Mouse (Mus musculus): Measurements from ENCODE around the gene Il17rc.

The Il17rc gene

DNA sequence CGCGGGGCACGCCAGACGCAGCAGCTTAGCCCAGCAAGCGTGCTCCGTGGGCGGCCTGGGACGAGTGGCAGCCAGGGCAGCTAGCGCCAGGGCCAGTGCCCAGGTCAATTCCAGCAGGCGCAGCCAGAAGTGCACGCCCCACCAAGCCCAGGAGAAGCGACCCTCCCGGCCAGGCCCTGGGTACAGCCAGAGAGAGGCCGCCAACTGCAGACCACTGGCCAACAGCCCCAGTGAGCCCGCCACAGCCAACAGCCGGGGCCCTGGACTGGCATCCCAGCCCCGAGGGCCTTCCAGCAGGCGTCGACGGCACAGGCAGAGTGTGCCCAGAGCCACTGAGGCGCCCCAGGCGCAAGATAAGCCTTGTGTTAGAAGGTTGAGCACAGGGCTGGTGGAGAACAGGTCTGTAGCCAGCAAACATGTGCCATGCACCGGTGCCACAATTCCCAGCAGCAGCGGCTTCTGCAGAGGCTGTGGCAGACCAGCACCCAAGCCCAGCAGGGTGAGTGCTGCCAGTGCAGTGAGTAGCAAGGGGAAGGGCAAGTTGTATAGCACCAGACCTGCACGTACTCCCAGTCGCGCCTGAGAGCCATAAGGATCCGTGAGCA, 23.9 kb downstream of the Il17rc start:
- in situ Hi-C loops (cut with MboI, MseI), result no loop called here

DNA sequence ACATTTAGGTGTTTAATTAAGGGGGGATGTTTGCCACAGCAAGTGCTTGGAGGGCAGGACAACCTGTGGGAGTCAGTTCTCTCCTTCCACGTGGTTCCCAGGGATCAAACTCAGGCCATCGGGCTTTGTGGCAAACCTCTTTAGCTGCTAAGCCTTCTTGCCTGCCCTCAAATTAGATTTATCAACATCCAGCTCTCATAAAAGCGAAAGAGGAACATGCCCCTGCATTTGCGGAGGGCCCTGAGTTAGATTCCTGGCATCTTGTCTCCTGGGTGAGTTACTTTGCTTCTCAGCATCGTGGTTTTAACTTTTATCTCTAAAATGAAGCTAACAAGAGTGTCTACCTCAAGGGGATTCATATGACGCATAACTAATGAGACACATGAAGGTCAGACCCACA, 28.1 kb downstream of the Il17rc start:
- in situ Hi-C loops (cut with MboI, MseI), result no loop called here

DNA sequence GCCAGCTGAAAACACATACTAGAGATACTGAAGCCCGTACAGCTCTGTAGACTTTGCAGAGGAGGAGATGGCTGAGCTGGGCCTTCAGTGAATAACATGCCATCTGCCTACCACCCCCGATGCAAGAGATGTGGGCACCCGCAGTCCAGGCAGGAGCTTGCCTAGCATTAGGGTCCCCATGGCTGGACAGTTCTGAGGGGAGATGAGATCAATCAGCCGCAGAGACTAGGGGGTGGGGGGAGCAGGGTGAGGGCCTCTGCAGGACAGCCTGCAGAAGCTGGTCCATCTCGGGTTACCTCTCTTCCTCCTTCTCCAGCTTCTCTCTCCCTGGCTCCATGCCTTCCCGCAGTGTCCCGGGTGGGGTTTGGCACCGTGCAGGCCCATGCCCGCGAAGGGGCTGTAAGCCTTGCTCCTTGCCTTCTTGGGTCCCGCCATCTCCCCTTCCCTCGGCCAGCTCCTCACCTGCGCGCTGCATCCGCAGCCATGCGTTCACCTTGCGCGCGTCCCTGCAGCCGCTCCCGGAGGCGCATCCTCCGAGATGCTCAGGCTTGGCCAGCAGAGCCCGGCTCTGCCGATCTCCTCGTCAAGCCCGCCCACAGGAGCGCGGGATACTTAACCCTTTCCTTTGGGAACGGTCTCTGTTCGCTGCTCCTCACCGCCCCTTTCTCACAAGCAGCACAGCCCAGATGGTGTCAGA, 30.3 kb downstream of the Il17rc start, which contains the start of gene Prrt3:
Prrt3 (minus strand) TSS at position 544 of the 697 bp plus-strand sequence.
- in situ Hi-C loops (cut with MboI, MseI), result loop anchor here (10.0 kb wide), 1 partner anchor 1293 kb away; no protein-coding TSS in a partner anchor

DNA sequence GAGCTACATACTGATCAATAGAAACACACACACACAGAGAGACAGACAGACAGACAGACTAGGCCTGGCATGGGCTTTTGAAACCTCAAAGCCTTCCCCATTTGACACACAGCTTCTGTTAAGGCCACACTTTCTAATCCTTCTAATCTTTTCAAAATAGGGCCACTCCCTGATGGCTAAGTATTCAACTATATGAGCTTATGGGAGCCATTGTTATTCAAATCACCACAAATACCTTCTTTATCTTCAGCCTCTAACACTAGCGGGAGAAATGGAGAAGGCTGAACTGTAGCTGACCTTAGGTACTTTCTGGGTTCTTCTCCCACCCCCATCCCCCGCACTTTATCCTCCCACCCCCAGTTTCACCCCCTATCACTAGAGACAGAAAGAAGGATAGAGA, 31.6 kb downstream of the Il17rc start:
- in situ Hi-C loops (cut with MboI, MseI), result loop anchor here (10.0 kb wide), 1 partner anchor 1292 kb away; no protein-coding TSS in a partner anchor

DNA sequence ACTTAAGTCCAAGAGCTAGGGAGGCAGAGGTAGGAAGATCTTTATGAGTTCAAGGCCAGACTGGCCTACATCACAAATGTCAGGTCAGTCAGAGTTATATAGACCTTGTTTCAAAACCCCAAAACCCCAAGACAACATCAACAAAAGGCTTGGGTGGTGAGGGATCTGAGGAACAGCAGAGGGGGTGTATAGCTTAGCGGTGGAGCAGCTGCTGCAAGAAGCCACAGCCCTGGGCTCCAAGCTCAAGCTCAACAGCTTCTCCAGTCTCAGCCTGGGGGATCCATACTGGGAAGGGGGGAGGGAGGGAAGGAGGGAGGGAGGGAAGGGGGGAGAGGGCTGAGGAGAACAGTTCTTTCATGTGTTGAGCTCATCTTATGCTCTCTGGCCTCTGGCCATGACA, 34.5 kb downstream of the Il17rc start:
- in situ Hi-C loops (cut with MboI, MseI), result loop anchor here (10.0 kb wide), 1 partner anchor 1289 kb away; no protein-coding TSS in a partner anchor

DNA sequence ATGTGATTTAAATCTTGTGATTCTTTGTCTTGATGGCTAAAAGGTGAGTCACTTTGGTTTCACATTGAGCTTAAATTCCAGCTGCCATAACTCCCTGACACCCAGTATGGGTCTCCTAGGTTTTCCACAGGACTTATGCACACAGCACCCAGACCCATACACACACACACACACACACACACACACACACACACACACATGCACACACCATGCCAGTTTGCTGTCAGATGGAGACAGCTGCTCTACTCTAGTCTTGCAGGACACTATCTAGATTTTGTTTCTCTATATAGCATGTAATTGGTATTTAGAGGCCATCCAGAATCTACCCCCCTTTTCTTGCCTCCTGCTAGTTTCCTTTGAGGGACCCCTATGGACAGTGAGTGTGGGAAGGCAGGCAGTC, 35.9 kb downstream of the Il17rc start:
- in situ Hi-C loops (cut with MboI, MseI), result loop anchor here (10.0 kb wide), 1 partner anchor 1288 kb away; no protein-coding TSS in a partner anchor

DNA sequence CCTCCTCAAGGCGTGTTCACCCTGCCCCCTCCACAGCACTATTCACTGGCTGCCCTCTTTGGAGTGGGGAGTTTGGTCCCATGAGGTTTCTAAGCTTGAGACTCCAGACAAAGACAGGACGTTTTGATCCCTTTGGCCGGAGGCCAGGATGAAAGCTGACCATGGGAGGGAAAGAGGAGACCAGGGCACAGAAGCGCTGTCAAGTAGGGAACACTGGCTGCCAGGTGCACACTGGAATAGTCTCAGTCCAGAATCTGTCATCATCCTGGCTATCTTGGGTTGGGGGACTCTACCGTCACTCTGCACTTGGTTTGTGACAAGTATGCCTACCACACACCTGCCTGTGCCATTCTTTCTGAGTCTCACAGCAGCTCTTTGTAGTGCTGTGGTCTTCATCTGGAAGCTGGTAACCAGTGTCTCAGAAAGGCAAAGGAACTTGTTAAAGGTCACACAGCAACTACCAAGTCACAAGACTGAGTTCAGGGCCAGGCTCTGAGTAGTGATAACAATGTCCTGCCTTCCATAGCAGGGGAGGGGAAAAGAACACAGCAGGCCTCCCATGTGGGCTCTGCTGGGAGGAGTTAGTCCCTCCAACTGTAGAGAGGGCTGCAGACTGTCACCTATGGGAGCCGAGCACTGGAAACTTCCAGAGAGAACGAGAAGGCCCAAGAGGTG, 37.2 kb downstream of the Il17rc start:
- in situ Hi-C loops (cut with MboI, MseI), result loop anchor here (10.0 kb wide), 1 partner anchor 1286 kb away; no protein-coding TSS in a partner anchor

DNA sequence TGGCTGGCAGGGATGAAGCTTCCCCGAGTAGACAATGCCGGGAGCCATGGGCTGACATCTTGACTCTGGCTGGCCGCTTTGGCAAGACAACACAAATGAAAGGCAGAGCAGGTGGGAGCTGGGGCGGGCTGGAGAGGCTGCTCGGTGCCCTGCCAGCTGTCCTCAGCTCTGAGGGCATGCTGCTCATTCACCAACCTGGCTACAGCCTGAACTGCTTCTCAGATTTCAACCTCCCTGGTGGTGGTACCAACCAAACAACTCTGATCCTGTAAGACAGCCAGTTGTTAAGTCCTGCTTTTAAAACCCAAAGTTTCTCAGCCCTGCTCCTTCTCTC, 37.7 kb downstream of the Il17rc start:
- in situ Hi-C loops (cut with MboI, MseI), result loop anchor here (10.0 kb wide), 1 partner anchor 1286 kb away; no protein-coding TSS in a partner anchor

DNA sequence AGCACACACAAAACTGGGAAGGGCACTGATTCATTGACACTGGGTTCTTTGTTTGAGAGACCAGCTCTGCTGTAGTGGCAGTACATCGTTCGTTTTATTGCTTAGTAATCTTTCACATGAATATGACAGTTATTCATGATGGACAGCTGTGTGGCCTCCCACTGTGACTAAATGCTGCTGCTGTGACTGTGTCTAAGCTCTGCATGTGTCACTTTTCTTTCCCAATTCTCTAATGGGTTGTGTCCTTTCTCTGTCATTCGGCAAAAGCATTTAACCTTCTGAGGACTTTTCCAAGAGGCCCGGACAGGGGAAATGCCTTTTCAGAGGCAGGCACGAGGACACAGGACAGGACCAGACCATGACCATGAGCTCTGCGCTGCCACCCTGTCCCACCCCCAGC, 42.7 kb downstream of the Il17rc start:
- in situ Hi-C loops (cut with MboI, MseI), result no loop called here

DNA sequence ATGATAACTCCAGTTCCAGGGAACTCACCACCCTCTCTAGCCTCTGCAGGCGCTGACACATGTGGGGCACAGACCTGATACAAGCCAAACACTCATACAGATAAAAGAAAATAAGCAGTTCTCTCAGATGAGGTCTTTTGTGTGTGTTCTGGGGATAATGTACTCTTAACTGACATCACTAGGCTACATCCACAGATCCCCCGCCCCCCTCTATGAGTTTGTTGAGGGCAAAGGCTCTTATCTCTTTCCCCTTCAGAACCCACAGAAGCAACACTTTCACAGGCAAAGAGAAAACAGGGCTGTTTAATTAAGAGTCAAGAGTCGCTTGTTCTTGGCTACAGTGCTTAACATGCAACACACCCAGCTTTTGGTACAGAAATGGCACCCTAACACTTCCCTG, 43.4 kb downstream of the Il17rc start:
- in situ Hi-C loops (cut with MboI, MseI), result no loop called here

DNA sequence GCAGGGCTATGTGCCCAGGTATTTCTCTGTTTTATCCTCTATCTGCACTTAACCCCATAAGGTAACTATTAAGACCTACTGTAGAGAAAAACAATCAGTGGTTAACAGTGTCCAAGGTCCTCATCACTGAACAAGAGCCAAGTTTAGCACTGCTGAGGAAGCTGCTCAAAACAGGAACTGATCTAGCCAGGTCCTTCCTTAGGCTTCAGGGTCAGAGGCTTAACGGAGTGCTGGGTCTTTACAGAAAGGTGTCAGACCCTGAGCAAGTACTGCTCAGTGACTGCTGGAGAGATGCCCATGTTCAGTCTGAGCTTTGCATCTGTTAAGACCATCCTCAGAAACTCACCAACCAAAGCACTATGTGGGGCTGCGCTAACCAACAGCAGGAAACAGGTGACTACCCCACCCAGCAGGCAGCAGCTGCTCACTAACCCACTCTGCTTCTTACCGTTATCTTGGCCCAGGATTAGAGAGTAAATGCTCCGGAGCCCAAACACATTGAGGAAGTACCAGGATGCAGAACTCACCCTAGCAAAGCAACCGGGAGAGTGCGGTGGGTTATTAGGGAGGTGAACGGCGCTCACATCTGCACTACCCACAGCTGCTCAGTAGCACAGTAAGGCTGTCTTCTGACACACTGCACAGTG, 46.3 kb downstream of the Il17rc start:
- in situ Hi-C loops (cut with MboI, MseI), result no loop called here

DNA sequence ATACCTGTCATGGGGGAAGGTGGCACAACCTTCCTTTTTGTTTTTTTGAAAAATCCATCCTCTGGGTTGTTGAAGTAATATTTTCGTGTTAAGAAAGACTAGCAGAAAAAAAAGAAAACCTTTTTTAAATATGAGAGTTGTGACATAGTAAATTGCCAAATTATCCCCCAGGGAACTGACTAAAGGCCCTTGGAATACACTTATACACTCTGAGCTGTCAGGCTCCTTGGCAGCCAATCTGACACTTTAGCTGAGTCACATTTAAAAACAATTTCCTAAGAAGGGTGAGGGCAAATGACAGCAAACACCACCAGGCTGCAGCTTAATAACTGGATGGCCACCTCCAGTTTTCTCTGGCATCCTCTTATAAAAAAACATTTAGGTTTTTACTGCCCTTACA, 51.1 kb downstream of the Il17rc start:
- in situ Hi-C loops (cut with MboI, MseI), result no loop called here

DNA sequence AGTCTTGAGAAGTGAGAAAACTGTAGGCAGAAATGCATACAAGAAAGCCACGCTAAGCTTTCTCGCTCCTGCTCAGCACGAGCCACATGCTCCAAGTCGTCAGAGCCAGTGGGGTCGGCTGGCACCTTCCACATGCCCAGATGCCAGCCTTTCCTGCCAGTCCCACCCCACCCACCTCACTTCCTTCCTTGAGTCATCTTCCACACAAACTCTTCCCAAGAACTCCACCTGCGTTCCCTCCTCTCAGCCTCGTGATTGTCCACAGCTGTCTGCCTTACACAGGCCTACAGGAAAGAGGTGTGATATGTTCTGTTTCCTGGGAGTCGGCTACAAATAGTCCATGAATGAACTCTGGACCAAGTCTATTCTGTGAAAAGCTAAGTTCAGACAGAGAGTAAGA, 52.2 kb downstream of the Il17rc start:
- in situ Hi-C loops (cut with MboI, MseI), result no loop called here

DNA sequence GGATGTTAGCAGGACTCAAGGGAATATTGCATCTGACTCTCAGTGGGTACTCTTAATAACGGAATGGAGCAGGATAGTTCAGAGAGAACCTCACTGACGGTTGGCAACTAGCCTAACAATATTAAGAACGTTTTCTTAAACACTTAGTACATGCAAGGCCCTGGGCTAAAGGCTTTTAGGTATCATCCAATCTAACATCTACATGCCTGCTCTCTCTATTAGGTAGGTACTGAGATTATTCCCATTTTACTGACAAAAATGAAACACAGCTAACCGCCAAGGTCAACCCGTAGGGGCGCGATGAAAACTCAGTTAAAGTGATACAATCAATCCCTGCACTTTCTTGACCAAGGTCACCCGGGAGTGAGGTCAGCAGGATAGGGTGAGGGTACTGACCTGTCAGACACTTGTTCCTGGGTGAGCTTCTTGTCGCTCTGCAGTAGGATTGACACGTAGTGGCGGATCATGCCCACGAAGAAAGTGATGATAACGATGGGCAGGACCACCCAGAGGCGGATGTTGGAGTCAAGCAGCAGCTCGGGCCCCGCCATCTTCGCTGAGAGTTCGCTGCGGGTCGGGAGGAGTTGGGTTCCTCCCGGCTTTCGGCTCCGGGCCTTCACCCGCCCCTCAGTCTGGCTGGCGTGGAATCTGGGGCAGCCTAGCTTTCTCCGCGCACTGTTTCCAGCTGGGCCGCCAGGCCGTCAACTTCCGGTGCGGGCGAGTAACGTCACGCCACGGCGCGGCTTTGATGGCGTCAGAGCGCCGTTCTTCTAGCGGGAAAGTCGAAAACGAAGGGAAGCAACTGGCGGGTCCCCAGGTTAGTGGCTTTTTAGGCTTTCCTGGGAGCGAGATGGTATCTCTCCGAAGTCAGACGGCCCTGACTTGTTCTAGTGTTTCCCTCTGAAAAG, 60.0 kb downstream of the Il17rc start, which contains the start of the genes Emc3 and Fancd2:
Emc3 (minus strand) TSS at position 721 of the 908 bp plus-strand sequence.
Fancd2 (plus strand) TSS at position 751 of the 908 bp plus-strand sequence.
- in situ Hi-C loops (cut with MboI, MseI), result loop anchor here (5.0 kb wide), 1 partner anchor 81 kb away; no protein-coding TSS in a partner anchor

DNA sequence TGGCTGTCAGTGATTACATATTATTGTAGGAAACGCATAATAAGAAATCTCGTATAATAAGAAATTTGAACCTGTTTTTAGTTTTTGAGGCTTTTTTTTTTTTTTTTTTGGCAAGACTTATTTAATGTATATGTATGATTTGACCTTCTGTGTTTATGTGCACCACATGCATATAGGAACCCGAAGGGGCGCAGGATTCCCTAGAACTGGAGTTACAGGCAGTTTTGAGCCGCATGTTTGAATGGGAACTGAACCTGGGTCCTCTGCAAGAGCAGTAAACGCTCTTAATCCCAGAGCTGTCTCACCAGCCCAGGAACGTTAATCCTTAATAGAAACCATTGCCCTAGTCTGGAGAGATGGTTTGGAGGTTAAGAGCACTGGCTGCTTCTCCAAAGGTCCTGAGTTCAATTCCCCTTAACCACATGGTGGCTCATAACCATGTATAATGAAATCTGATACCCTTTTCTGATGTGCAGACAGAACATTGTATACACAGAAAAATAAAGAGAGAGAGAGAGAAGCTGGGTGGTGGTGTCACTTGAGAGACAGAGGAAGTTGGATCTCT, 60.7 kb downstream of the Il17rc start:
- in situ Hi-C loops (cut with MboI, MseI), result loop anchor here (5.0 kb wide), 1 partner anchor 80 kb away; no protein-coding TSS in a partner anchor

All from T-helper 1 cell (primary cell).